Mouse (Mus musculus) heart, adult 8-10 months (tissue): ENCODE measurements around the gene Tpi1. TPM values are rescaled to one million over a fixed set of nuclear protein-coding genes. Genes with fewer than 3 reads are reported as not detected.
A peak's percentile ranks its signal among the peaks of the same experiment; 100 is the strongest.

Experiments
- DNase-seq: peaks from one replicate; pipeline ENCODE4 v3.0.0; 2022; ENCODE audit warnings: low spot score
- total RNA-seq, 4 experiments: library from RNA; stranded (reverse); gene quantifications; 2 replicates each; pipeline ENCODE4 v1.2.4; 2022

The Tpi1 gene
- total RNA-seq, result 1,000 to 10,000 TPM in 1 of 4 experiments, 100 to 1,000 TPM in 3; 893 to 1,022 (median 969) TPM

GRCm38 (mm10) chr6:124813933-124814332 lies at the start of gene Tpi1:
Gene Tpi1, minus strand, starts transcription at chr6:124814296.
- peak; percentile 94 for DNase-seq

GRCm38 (mm10) chr6:124863125-124863657 lies 49.1 kb upstream of the Tpi1 start:
- no peak for DNase-seq

GRCm38 (mm10) chr6:124862406-124863124 lies 48.5 kb upstream of the Tpi1 start:
- no peak for DNase-seq

GRCm38 (mm10) chr6:124861802-124862201 lies 47.7 kb upstream of the Tpi1 start:
- DNase-seq, result no peak

- no peak for DNase-seq
Observed at GRCm38 (mm10) chr6:124861266-124861665, 47.2 kb upstream of the Tpi1 start.

GRCm38 (mm10) chr6:124860511-124860910 lies 46.4 kb upstream of the Tpi1 start:
- DNase-seq, result no peak

GRCm38 (mm10) chr6:124859725-124860124 lies 45.6 kb upstream of the Tpi1 start:
- peak; percentile 85 for DNase-seq

GRCm38 (mm10) chr6:124858561-124859318 lies 44.6 kb upstream of the Tpi1 start:
- no peak for DNase-seq

GRCm38 (mm10) chr6:124857840-124858530 lies 43.9 kb upstream of the Tpi1 start:
- no peak for DNase-seq

- DNase-seq, result peak; percentile 74
Observed at GRCm38 (mm10) chr6:124856916-124857839, 43.1 kb upstream of the Tpi1 start, which contains the start of gene P3h3. Gene P3h3, minus strand, starts transcription at chr6:124857752.

- no peak for DNase-seq
Observed at GRCm38 (mm10) chr6:124856321-124856720, 42.2 kb upstream of the Tpi1 start.

- no peak for DNase-seq
Observed at GRCm38 (mm10) chr6:124854647-124855046, 40.6 kb upstream of the Tpi1 start.

GRCm38 (mm10) chr6:124850535-124850934 lies 36.4 kb upstream of the Tpi1 start:
- no peak for DNase-seq

- DNase-seq, result peak; percentile 92
Observed at GRCm38 (mm10) chr6:124847305-124847704, 33.2 kb upstream of the Tpi1 start.

GRCm38 (mm10) chr6:124840241-124841167 lies 26.4 kb upstream of the Tpi1 start, which contains the start of gene Gnb3:
Gene Gnb3, minus strand, starts transcription at chr6:124840275.
- DNase-seq, result no peak

- no peak for DNase-seq
Observed at GRCm38 (mm10) chr6:124839805-124840204, 25.7 kb upstream of the Tpi1 start.

GRCm38 (mm10) chr6:124836411-124836810 lies 22.3 kb upstream of the Tpi1 start:
- no peak for DNase-seq

GRCm38 (mm10) chr6:124835531-124835930 lies 21.4 kb upstream of the Tpi1 start:
- DNase-seq, result no peak

- DNase-seq, result no peak
Observed at GRCm38 (mm10) chr6:124834512-124835081, 20.5 kb upstream of the Tpi1 start.
